Mouse (Mus musculus) forebrain, embryonic 15.5 days (tissue): ENCODE measurements at regions not wholly inside any gene's neighbourhood (a gene's known extent, or its start where the extent isn't known, plus 50 kb on each side); places are given as distances from the start of the nearest gene placed in this dataset.
"Not testable (repeated sequence)": the region's sequence is repeated elsewhere in the genome, so short reads cannot be mapped to it uniquely, and the experiment has no call there.

ENCODE experiments used
- ATAC-seq: fragments of 200-750 bp; cut with Nextera tagmentation; replicated peaks from 2 replicates; pipeline ENCODE4 v1.8.0; 2017; ENCODE audit warnings: mild to moderate bottlenecking, moderate TSS enrichment, moderate library complexity
- H3K27ac ChIP-seq: fragments of 300-500 bp; sonication (generic); replicated peaks from 2 replicates; pipeline ENCODE4 v1.5.1; 2015; ENCODE audit warnings: mild to moderate bottlenecking, inconsistent platforms
- H3K27me3 ChIP-seq: fragments of 300-500 bp; sonication (generic); 2 replicates; pipeline ENCODE4 v1.6.1; 2015; ENCODE audit warnings: inconsistent platforms
- H3K36me3 ChIP-seq: fragments of 300-500 bp; sonication (generic); 2 replicates; pipeline ENCODE4 v1.6.1; 2015; ENCODE audit warnings: mild to moderate bottlenecking, inconsistent platforms
- H3K4me1 ChIP-seq: fragments of 300-500 bp; sonication (generic); 2 replicates; pipeline ENCODE4 v1.6.1; 2015; ENCODE audit warnings: inconsistent platforms
- H3K4me2 ChIP-seq: fragments of 300-500 bp; sonication (generic); replicated peaks from 2 replicates; pipeline ENCODE4 v1.6.1; 2015; ENCODE audit warnings: mild to moderate bottlenecking, inconsistent platforms
- H3K4me3 ChIP-seq: fragments of 300-500 bp; sonication (generic); 2 replicates; pipeline ENCODE4 v1.5.1; 2015; ENCODE audit warnings: mild to moderate bottlenecking, inconsistent platforms
- H3K9ac ChIP-seq: fragments of 300-500 bp; sonication (generic); replicated peaks from 2 replicates; pipeline ENCODE4 v1.6.1; 2015; ENCODE audit warnings: mild to moderate bottlenecking, inconsistent platforms
- H3K9me3 ChIP-seq: fragments of 300-500 bp; sonication (generic); 2 replicates; pipeline ENCODE4 v1.6.1; 2016; ENCODE audit warnings: inconsistent platforms
- WGBS: fragments of 180-500 bp; shearing (Covaris S2); methylation state at CpG from one replicate; pipeline ENCODE4 v1.1.7; 2015; ENCODE audit warnings: mixed read lengths; 5-methylcytosine and 5-hydroxymethylcytosine counted together

DNA sequence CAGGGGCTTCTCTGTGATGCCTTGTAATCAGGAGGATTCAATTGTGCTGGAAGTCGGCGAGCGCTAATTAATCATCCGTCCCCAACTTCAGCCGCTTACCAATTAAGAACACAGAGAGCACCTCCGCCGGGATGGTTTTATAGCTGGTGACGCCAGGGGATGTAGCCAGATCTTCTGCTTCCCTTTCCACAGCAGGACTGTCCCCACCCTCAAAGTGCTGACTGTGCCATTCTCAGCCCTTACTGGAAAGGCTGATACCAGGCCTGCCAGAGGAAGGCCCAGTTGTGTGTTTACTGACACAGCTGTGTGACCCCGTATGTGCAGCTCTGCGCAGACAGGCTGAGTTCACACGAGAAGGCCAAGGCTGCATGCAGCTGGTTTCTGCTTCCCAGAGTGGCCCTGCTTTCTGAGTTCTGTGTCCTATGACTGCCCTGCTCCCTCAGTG lies 59.9 kb upstream of the Bend4 start:
- no peak overlapping the region for H3K4me3 ChIP-seq
- 22% methylated on average over 11 of the region's 11 CpGs for WGBS
- no peaks in the 10 kb centered on the region for H3K36me3 ChIP-seq
- H3K27ac ChIP-seq, result no peak overlapping the region
- 0 out of 2 replicates have a peak, but pooled peaks cover 4% of the 10 kb centered on the region for H3K4me1 ChIP-seq
- ATAC-seq, result peak; percentile 53; the same call in 1 of the 2 replicates
- no peak overlapping the region for H3K4me2 ChIP-seq
- no peaks in the 10 kb centered on the region for H3K27me3 ChIP-seq
- H3K9ac ChIP-seq, result no peak overlapping the region
- no peaks in the 10 kb centered on the region for H3K9me3 ChIP-seq

DNA sequence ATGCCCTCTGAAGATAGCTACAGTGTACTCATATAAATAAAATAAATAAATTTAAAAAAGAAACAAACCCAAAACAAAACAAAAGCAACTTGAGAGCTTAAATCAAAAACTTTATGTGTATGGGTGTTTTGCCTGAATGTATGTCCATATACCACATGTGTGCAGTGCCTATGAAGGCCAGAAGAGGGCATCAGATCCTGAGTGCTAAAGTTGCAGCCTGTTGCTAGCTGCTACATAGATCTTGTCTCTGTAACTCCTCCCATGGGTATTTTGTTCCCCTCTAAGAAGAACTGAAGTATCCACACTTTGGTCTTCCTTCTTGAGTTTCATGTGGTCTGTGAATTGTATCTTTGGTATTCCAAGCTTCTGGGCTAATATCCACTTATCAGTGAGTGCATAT lies 62.6 kb upstream of the Bend4 start:
- H3K9ac ChIP-seq, H3K4me3 ChIP-seq, H3K9me3 ChIP-seq: not testable (repeated sequence)

DNA sequence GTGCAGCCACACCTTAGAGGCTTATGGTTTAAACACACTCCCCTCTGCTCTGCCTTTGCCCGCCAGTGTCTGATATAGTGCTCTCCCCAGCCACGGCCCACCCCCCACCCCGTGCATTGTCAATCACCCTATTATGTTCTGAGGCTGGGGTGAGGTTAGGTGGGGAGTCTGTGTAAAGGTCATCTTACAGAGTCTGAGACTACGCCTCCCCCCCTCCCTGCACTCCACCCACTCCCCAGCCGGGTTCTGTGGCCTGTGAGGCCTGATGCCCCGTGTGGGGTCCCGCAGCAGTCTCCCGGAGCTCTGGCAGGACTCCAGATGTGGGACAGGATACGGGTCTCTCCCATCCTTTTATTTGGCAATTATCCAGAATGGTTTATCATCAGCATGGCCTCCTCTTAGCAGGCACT lies 64.8 kb upstream of the Bend4 start:
- no peaks in the 10 kb centered on the region for H3K9me3 ChIP-seq
- WGBS, result 19% methylated on average over 9 of the region's 9 CpGs
- H3K4me1 ChIP-seq, result 0 out of 2 replicates have a peak, but pooled peaks cover 4% of the 10 kb centered on the region
- H3K27ac ChIP-seq, result no peak overlapping the region
- no peak overlapping the region for H3K9ac ChIP-seq
- H3K4me2 ChIP-seq, result no peak overlapping the region
- H3K36me3 ChIP-seq, result no peaks in the 10 kb centered on the region
- ATAC-seq, result 0 out of 2 replicates have a peak, but pooled peaks have one; percentile 29
- H3K27me3 ChIP-seq, result no peaks in the 10 kb centered on the region
- H3K4me3 ChIP-seq, result no peak overlapping the region

More for the DNA sequence above, 62.6 kb upstream of the Bend4 start:
- H3K36me3 ChIP-seq, H3K4me1 ChIP-seq, H3K27ac ChIP-seq, ATAC-seq, H3K4me2 ChIP-seq, H3K27me3 ChIP-seq: not testable (repeated sequence)

DNA sequence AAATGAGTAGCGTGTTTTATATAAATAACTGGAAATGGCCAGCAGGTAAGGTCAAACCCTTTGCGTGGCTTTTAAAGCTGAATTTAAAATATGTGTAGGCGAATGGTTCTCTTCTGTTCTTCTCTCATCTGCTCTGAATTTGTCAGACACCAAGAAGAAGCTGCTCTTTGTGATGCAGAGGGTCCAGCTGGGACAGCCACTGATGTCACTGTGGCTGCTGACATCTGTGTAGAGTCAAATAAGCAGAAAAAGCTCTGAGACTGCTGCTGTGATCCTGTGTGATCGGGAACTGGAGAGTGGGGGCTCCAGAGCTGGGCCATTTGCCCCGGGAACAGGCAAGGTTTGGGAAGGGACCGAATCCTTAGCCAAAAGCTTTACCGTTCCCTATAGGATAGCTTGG lies 68.6 kb upstream of the Bend4 start:
- ATAC-seq, result no peak
- H3K27ac ChIP-seq, result no peak overlapping the region
- no peaks in the 10 kb centered on the region for H3K4me1 ChIP-seq
- no peak overlapping the region for H3K9ac ChIP-seq
- H3K27me3 ChIP-seq, result no peaks in the 10 kb centered on the region
- no peak overlapping the region for H3K4me2 ChIP-seq
- WGBS, result 89% methylated on average over 7 of the region's 7 CpGs
- no peaks in the 10 kb centered on the region for H3K36me3 ChIP-seq
- H3K4me3 ChIP-seq, result no peak overlapping the region
- no peaks in the 10 kb centered on the region for H3K9me3 ChIP-seq

DNA sequence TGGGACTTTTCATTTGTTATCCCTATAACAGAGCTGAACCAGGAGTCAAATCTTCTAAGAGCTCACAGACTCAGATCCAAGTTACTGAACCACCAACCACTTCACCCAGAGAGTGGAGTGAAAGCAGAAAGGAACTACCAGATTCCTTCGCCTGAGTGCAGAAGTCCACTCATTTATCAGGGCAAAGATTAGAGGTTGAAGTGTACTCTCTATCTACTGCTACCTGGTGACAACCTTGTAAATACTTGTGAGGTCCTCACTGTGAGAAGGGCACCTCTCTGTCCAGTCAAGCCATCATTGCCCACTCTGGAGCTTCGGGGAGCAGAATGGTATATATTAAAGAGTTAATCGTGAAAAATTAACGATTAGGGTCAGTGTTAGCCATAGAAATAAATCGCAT lies 87.4 kb upstream of the Shisa3 start:
- no peak overlapping the region for H3K4me3 ChIP-seq
- no peaks in the 10 kb centered on the region for H3K36me3 ChIP-seq
- ATAC-seq, result no peak
- no peaks in the 10 kb centered on the region for H3K4me1 ChIP-seq
- no peaks in the 10 kb centered on the region for H3K27me3 ChIP-seq
- H3K27ac ChIP-seq, result no peak overlapping the region
- H3K9ac ChIP-seq, result no peak overlapping the region
- 89% methylated on average over 5 of the region's 5 CpGs for WGBS
- no peak overlapping the region for H3K4me2 ChIP-seq
- no peaks in the 10 kb centered on the region for H3K9me3 ChIP-seq

DNA sequence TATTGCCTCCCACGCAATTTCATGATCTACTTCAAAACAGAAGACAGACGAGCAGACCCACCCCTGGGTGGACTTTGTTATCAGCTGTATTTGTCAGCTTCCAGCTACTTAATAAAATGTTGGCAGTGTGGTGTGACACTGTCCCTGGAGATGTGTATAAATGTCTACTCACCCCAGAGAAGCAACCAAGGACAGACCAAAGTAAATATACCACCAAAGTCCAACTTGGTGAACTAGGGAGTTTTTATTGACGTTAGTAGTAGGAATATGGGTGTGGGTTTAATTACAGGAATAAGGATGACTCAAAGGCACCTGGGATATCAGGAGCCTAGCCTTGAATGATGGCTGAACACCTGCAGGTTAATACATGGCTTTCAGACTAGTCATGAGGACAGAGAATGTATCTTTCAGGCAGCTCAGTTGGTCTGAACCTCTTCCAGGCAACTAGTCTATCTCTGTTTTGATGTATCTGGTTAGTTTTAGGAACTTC lies 86.2 kb upstream of the Shisa3 start:
- ATAC-seq, result no peak

DNA sequence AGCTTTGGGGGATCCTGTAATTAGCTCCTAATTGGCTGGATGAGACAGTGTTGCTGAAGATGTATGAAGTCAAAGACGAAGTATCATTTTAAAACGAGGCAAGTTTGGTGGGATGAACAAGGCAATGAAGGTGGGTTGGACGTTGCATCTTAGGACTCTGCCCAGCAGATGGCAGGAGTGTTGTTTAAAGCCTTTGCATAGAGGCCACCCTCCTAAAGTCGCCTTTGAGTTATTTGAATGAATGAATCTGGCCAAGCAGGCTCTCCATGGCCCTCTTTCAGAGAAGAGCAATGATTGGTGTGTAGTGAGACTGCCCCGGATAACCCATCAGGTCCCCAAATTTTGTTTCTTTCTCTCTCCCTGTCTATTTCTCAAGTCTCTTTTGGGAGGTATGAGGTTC lies 77.5 kb upstream of the Shisa3 start:
- Histone ChIP-seq H3K36me3 (no peaks in the 10 kb centered on the region), H3K4me1 (peaks cover 6% of the 10 kb centered on the region; the same call in 1 of the 2 replicates), H3K9ac (no peak overlapping the region), H3K4me3 (no peak overlapping the region), H3K27me3 (no peaks in the 10 kb centered on the region), H3K4me2 (no peak overlapping the region), H3K27ac (no peak overlapping the region), H3K9me3 (no peaks in the 10 kb centered on the region)
- no peak for ATAC-seq
- WGBS, result 54% methylated on average over 5 of the region's 5 CpGs

More for the DNA sequence above, 86.2 kb upstream of the Shisa3 start:
- Histone ChIP-seq H3K4me3 (no peak overlapping the region), H3K4me1 (no peaks in the 10 kb centered on the region), H3K9ac (no peak overlapping the region), H3K9me3 (no peaks in the 10 kb centered on the region), H3K27me3 (no peaks in the 10 kb centered on the region), H3K27ac (no peak overlapping the region), H3K36me3 (no peaks in the 10 kb centered on the region), H3K4me2 (no peak overlapping the region)
- WGBS, result 93% methylated on average over 3 of the region's 3 CpGs

DNA sequence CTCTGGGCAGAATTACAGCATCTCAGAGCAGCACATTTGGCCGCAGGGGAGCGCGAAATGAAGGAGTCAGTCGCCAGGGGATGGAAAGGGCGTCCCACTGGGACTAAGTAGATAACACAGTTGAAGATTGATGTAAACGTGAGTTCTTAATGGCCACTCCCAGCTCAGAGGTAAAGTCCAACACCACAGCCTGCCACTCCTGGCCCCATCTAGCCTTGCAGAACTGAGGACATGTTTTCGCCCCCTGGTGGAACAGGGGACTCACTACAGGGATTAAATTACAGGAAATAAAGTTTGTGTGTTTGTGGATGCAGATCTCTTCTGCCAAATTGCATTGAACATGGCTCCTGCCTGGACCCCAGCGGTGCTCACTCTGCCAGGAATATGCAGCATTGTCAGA lies 76.7 kb upstream of the Shisa3 start:
- peaks cover 6% of the 10 kb centered on the region; the same call in 1 of the 2 replicates for H3K4me1 ChIP-seq
- WGBS, result 35% methylated on average over 8 of the region's 8 CpGs
- no peaks in the 10 kb centered on the region for H3K36me3 ChIP-seq
- no peak overlapping the region for H3K4me2 ChIP-seq
- no peak for ATAC-seq
- no peaks in the 10 kb centered on the region for H3K27me3 ChIP-seq
- no peaks in the 10 kb centered on the region for H3K9me3 ChIP-seq
- H3K4me3 ChIP-seq, result no peak overlapping the region
- no peak overlapping the region for H3K9ac ChIP-seq
- H3K27ac ChIP-seq, result no peak overlapping the region

DNA sequence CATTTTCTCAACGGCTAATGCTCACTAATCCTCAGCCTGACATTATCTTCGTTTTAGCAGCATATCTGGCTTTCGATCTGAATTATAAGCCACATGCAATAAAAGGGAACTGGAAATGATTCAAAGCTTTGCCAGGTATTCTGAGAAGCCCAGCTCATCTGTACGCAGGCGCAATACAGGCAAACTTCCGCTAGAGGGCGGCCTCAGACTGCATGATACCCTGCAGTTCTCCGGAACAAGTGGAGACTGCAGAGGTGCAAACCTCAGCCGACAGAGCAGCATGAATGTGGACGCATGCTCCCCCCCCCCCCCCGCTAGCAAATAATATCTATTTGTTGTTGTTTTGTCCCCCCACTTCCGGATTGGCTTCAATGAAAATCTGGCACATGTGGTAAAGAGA lies 75.3 kb upstream of the Shisa3 start:
- ATAC-seq, result peak; percentile 93
- H3K27ac ChIP-seq, result no peak overlapping the region
- peaks cover 6% of the 10 kb centered on the region; the same call in 1 of the 2 replicates for H3K4me1 ChIP-seq
- H3K36me3 ChIP-seq, result no peaks in the 10 kb centered on the region
- no peaks in the 10 kb centered on the region for H3K27me3 ChIP-seq
- H3K4me3 ChIP-seq, result peak overlapping the region; percentile 32
- 0 out of 2 replicates have a peak overlapping the region, but pooled peaks have one; percentile 23 for H3K9ac ChIP-seq
- H3K9me3 ChIP-seq, result no peaks in the 10 kb centered on the region
- 3% methylated on average over 12 of the region's 12 CpGs for WGBS
- peak overlapping the region; percentile 51 for H3K4me2 ChIP-seq

DNA sequence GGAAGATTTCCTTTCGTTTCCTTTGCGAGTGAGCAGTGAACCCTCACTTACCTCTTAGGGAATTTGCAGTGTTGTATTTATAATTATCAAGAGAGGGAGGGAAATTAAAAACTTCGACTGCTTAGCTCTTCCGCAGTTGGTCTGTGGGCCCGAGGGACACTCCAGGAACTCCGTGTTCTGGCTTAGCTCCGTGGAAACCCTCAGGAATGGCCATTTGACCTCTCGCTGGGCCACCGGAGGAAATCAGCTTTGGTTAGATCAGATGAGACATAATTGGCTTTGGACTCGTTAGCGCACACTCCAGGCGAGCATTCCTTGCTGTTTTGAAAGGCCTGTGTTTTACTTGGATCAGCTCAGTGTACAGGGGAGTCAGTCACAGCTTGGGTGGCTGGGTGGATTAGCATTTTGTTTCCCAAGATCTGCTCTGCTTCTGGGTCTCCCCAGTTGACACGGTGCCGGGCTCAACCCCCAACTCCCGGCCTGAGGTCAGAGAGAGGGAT lies 74.9 kb upstream of the Shisa3 start:
- Histone ChIP-seq H3K27ac (no peak overlapping the region), H3K9ac (0 out of 2 replicates have a peak overlapping the region, but pooled peaks have one; percentile 23), H3K4me3 (peak overlapping the region; percentile 32), H3K4me2 (peak overlapping the region; percentile 51), H3K36me3 (no peaks in the 10 kb centered on the region), H3K27me3 (no peaks in the 10 kb centered on the region), H3K9me3 (no peaks in the 10 kb centered on the region), H3K4me1 (peaks cover 6% of the 10 kb centered on the region; the same call in 1 of the 2 replicates)
- ATAC-seq, result peak; percentile 57
- 5% methylated on average over 15 of the region's 15 CpGs for WGBS

DNA sequence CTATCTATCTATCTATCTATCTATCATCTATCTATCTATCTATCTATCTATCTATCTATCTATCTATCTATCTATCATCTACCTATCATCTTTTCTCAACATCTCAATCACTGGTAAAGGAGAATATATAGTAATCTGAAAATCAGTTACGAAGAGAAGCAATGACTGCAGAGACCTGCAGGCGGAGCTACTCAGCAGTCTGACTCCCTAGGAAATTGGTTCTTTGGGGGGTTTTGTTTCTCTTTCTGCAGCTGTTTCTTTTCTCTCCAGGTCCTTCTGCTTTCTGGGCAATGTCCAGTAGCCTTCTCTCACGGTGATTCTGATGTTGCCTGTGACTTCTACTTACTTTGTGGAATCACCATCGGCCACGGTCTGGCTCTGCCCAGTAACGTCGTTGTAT lies 73.6 kb upstream of the Shisa3 start:
- ATAC-seq, result no peak
- no peak overlapping the region for H3K4me2 ChIP-seq
- H3K27me3 ChIP-seq, result no peaks in the 10 kb centered on the region
- H3K27ac ChIP-seq, result no peak overlapping the region
- no peaks in the 10 kb centered on the region for H3K36me3 ChIP-seq
- no peak overlapping the region for H3K9ac ChIP-seq
- H3K9me3 ChIP-seq, result no peaks in the 10 kb centered on the region
- WGBS, result 78% methylated on average over 7 of the region's 7 CpGs
- H3K4me3 ChIP-seq, result no peak overlapping the region
- peaks cover 6% of the 10 kb centered on the region; the same call in 1 of the 2 replicates for H3K4me1 ChIP-seq

DNA sequence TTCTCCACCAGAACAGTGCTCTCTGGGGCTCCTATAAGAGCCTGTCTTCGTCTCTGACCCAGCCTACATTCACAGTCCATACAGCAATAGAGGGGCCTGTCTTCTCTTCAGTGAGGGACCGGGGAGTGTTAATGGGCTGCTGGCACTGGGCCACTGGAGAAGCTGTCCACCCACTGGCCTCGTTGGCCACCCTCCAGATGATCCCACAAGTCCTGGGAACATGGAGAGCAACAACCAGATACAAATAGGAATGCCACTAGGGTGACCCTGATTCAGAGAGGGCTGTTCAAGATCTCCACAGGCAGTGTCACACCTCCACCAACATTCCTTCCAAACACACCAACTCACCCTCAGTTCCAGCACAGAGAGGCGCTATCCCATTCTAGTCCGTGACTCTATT lies 69.7 kb upstream of the Shisa3 start:
- Histone ChIP-seq H3K36me3 (no peaks in the 10 kb centered on the region), H3K4me1 (0 out of 2 replicates have a peak, but pooled peaks cover 1% of the 10 kb centered on the region), H3K27ac (no peak overlapping the region), H3K4me2 (no peak overlapping the region), H3K27me3 (no peaks in the 10 kb centered on the region), H3K9ac (no peak overlapping the region), H3K9me3 (no peaks in the 10 kb centered on the region), H3K4me3 (no peak overlapping the region)
- ATAC-seq, result no peak
- WGBS, result 60% methylated on average over 5 of the region's 5 CpGs
